Mouse (Mus musculus): ENCODE data around the gene Xaf1. TPM values are rescaled to one million over a fixed set of nuclear protein-coding genes. Genes with fewer than 3 reads are reported as not detected.
A peak's percentile ranks its signal among the peaks of the same experiment; 100 is the strongest.
"Not testable (repeated sequence)": the region's sequence is repeated elsewhere in the genome, so short reads cannot be mapped to it uniquely, and the experiment has no call there.

Gene Xaf1
- polyA plus RNA-seq, 1 experiment from 2014 or later = 3.2 TPM

DNA sequence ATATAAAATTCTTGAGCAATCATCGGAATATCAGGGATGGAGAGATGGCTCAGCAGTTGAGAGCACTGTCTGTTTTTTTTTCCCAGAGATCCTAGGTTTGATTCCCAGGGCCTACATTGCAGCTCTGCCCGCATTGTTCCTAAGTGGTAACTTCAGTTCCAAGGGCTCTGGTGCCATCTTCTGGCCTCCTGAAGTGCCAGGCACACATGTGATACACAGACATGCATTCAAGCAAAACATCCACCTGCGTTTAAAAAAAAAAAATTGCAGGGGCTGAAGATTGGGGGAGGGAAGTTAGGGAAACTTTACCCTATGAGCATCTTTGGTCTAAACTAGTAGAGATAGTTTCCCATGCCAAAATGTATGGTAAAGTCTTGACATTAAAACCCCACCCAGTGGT is 23.0 kb downstream of the Xaf1 start:
- no peaks in the 10 kb centered on the region for H3K27me3 ChIP-seq (replicated peaks; ENCODE audit: control insufficient read depth, insufficient read depth, low read length)
- no peak overlapping the region for H3K4me3 ChIP-seq (ENCODE audit: low read depth, low read length)
- H3K9ac ChIP-seq (ENCODE audit: low read depth, low read length) = no peak overlapping the region
- H3K9me3 ChIP-seq (ENCODE audit: control insufficient read depth, low read length) = no peaks in the 10 kb centered on the region
- no peaks in the 10 kb centered on the region for H3K4me1 ChIP-seq (ENCODE audit: control insufficient read depth, insufficient read depth, low read length)
- DNase-seq (ENCODE audit: low spot score) (no peak), ATAC-seq (ENCODE audit: low read depth) (no peak)
- no peak overlapping the region for H3K27ac ChIP-seq (replicated peaks; ENCODE audit: low read depth, low read length)
- H3K36me3 ChIP-seq (ENCODE audit: control insufficient read depth, insufficient read depth, low read length) = no peaks in the 10 kb centered on the region
- 70% methylated on average over 3 of the region's 3 CpGs for WGBS
- no peak overlapping the region for H3K4me2 ChIP-seq (ENCODE audit: low read depth, low read length)

GRCm38 (mm10) chr11:72325701-72326100 is 24.3 kb downstream of the Xaf1 start:
- WGBS = 91% methylated on average over 4 of the region's 4 CpGs
- no peaks in the 10 kb centered on the region for H3K9me3 ChIP-seq (ENCODE audit: control insufficient read depth, low read length)
- no peak for ATAC-seq (ENCODE audit: low read depth)
- H3K36me3 ChIP-seq (ENCODE audit: control insufficient read depth, insufficient read depth, low read length) = no peaks in the 10 kb centered on the region
- no peak overlapping the region for H3K4me2 ChIP-seq (ENCODE audit: low read depth, low read length)
- H3K9ac ChIP-seq (ENCODE audit: low read depth, low read length) = no peak overlapping the region
- no peak overlapping the region for H3K4me3 ChIP-seq (ENCODE audit: low read depth, low read length)
- no peaks in the 10 kb centered on the region for H3K4me1 ChIP-seq (ENCODE audit: control insufficient read depth, insufficient read depth, low read length)
- no peak overlapping the region for H3K27ac ChIP-seq (replicated peaks; ENCODE audit: low read depth, low read length)
- no peaks in the 10 kb centered on the region for H3K27me3 ChIP-seq (replicated peaks; ENCODE audit: control insufficient read depth, insufficient read depth, low read length)
- no peak for DNase-seq (ENCODE audit: low spot score)

DNA sequence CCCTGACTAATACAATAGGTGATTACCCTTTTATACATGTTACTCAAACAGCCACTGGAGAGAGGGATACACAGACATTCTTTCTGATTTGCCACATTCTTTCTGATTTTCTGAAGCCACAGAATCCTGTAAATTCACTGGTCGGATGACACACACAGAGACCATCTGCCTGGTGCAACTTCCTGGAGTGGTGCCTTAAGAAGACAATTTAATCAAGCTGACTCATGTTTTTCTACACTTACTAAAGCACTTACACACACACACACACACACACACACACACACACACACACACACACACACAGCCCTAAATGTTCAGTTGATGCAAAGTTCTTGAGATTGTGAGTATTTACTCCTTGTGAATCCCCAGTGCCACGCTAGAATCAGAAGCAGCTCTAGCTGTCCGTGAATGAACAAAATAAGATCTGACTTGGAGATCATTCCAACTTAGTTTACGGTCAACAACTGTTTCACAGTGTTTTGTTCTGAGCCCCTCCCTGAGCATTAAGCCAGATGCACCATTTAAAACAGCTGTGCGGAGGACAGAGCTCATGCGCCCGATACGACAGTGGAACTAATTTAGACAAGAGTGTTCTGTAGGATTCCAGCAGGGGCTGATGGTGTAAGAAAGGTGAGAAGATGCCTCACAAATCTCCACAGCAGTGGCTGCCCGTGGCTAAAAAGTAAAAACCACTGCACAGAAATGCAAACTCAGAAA is 31.7 kb downstream of the Xaf1 start:
- no peaks in the 10 kb centered on the region for H3K9me3 ChIP-seq (ENCODE audit: control insufficient read depth, low read length)
- no peak for ATAC-seq (ENCODE audit: low read depth)
- 55% methylated on average over 9 of the region's 9 CpGs for WGBS

DNA sequence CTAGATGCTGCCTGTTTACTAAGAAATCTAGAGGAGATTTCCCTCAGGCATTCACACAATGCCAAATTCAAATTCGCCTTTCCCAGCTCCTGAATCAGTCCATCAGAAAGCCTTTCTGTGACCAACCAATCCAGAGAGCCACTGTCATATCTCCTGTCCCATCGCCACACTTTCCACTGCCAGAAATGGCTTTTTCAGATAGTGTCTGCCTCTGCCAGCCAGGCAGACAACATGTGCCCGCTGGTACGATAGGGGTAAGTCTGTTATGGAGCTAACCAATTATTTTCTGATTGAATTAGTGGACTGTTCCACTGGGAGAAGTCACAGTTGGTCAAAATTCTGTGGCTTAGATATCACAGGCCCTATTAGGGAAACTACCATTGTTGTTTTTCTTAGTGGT is 33.2 kb downstream of the Xaf1 start:
- Histone ChIP-seq H3K27me3 (replicated peaks; ENCODE audit: control insufficient read depth, insufficient read depth, low read length) (no peaks in the 10 kb centered on the region), H3K9ac (ENCODE audit: low read depth, low read length) (no peak overlapping the region), H3K4me3 (ENCODE audit: low read depth, low read length) (no peak overlapping the region), H3K27ac (replicated peaks; ENCODE audit: low read depth, low read length) (no peak overlapping the region), H3K4me1 (ENCODE audit: control insufficient read depth, insufficient read depth, low read length) (no peaks in the 10 kb centered on the region), H3K9me3 (ENCODE audit: control insufficient read depth, low read length) (no peaks in the 10 kb centered on the region), H3K4me2 (ENCODE audit: low read depth, low read length) (no peak overlapping the region), H3K36me3 (ENCODE audit: control insufficient read depth, insufficient read depth, low read length) (no peaks in the 10 kb centered on the region)
- ATAC-seq (ENCODE audit: low read depth) = no peak
- 74% methylated on average over 4 of the region's 4 CpGs for WGBS
- DNase-seq (ENCODE audit: low spot score) = no peak

More for the DNA sequence above, 31.7 kb downstream of the Xaf1 start:
- Histone ChIP-seq H3K27ac (replicated peaks; ENCODE audit: low read depth, low read length) (no peak overlapping the region), H3K4me3 (ENCODE audit: low read depth, low read length) (no peak overlapping the region), H3K27me3 (replicated peaks; ENCODE audit: control insufficient read depth, insufficient read depth, low read length) (no peaks in the 10 kb centered on the region), H3K9ac (ENCODE audit: low read depth, low read length) (no peak overlapping the region), H3K36me3 (ENCODE audit: control insufficient read depth, insufficient read depth, low read length) (no peaks in the 10 kb centered on the region), H3K4me1 (ENCODE audit: control insufficient read depth, insufficient read depth, low read length) (no peaks in the 10 kb centered on the region), H3K4me2 (ENCODE audit: low read depth, low read length) (no peak overlapping the region)
- DNase-seq (ENCODE audit: low spot score) = peak; percentile 46

- Histone ChIP-seq H3K9ac (ENCODE audit: low read depth, low read length) (no peak overlapping the region), H3K27ac (replicated peaks; ENCODE audit: low read depth, low read length) (no peak overlapping the region), H3K36me3 (ENCODE audit: control insufficient read depth, insufficient read depth, low read length) (no peaks in the 10 kb centered on the region), H3K9me3 (ENCODE audit: control insufficient read depth, low read length) (no peaks in the 10 kb centered on the region), H3K4me3 (ENCODE audit: low read depth, low read length) (no peak overlapping the region), H3K27me3 (replicated peaks; ENCODE audit: control insufficient read depth, insufficient read depth, low read length) (no peaks in the 10 kb centered on the region), H3K4me2 (ENCODE audit: low read depth, low read length) (no peak overlapping the region), H3K4me1 (ENCODE audit: control insufficient read depth, insufficient read depth, low read length) (no peaks in the 10 kb centered on the region)
- ATAC-seq (ENCODE audit: low read depth) = no peak
- no peak for DNase-seq (ENCODE audit: low spot score)
- 89% methylated on average over 8 of the region's 8 CpGs for WGBS
Measured at GRCm38 (mm10) chr11:72336726-72337125, 35.3 kb downstream of the Xaf1 start.

GRCm38 (mm10) chr11:72338437-72338871 is 37.0 kb downstream of the Xaf1 start:
- Histone ChIP-seq H3K4me3 (ENCODE audit: low read depth, low read length) (no peak overlapping the region), H3K4me2 (ENCODE audit: low read depth, low read length) (no peak overlapping the region), H3K4me1 (ENCODE audit: control insufficient read depth, insufficient read depth, low read length) (no peaks in the 10 kb centered on the region), H3K27me3 (replicated peaks; ENCODE audit: control insufficient read depth, insufficient read depth, low read length) (no peaks in the 10 kb centered on the region), H3K36me3 (ENCODE audit: control insufficient read depth, insufficient read depth, low read length) (no peaks in the 10 kb centered on the region), H3K9ac (ENCODE audit: low read depth, low read length) (no peak overlapping the region), H3K27ac (replicated peaks; ENCODE audit: low read depth, low read length) (no peak overlapping the region), H3K9me3 (ENCODE audit: control insufficient read depth, low read length) (no peaks in the 10 kb centered on the region)
- ATAC-seq (ENCODE audit: low read depth) (peak; percentile 32; the same call in 1 of the 2 replicates), DNase-seq (ENCODE audit: low spot score) (peak; percentile 73)
- WGBS = 39% methylated on average over 5 of the region's 5 CpGs

- whole genome bisulfite sequencing = 80% methylated on average over 4 of the region's 4 CpGs
- H3K36me3 ChIP-seq (ENCODE audit: control insufficient read depth, insufficient read depth, low read length) = no peaks in the 10 kb centered on the region
- no peak overlapping the region for H3K4me3 ChIP-seq (ENCODE audit: low read depth, low read length)
- H3K27ac ChIP-seq (replicated peaks; ENCODE audit: low read depth, low read length) = no peak overlapping the region
- no peak overlapping the region for H3K9ac ChIP-seq (ENCODE audit: low read depth, low read length)
- no peak overlapping the region for H3K4me2 ChIP-seq (ENCODE audit: low read depth, low read length)
- no peak for DNase-seq (ENCODE audit: low spot score)
- no peaks in the 10 kb centered on the region for H3K4me1 ChIP-seq (ENCODE audit: control insufficient read depth, insufficient read depth, low read length)
- ATAC-seq (ENCODE audit: low read depth) = no peak
- H3K9me3 ChIP-seq (ENCODE audit: control insufficient read depth, low read length) = no peaks in the 10 kb centered on the region
- no peaks in the 10 kb centered on the region for H3K27me3 ChIP-seq (replicated peaks; ENCODE audit: control insufficient read depth, insufficient read depth, low read length)
Measured at GRCm38 (mm10) chr11:72339716-72340115, 38.3 kb downstream of the Xaf1 start.

DNA sequence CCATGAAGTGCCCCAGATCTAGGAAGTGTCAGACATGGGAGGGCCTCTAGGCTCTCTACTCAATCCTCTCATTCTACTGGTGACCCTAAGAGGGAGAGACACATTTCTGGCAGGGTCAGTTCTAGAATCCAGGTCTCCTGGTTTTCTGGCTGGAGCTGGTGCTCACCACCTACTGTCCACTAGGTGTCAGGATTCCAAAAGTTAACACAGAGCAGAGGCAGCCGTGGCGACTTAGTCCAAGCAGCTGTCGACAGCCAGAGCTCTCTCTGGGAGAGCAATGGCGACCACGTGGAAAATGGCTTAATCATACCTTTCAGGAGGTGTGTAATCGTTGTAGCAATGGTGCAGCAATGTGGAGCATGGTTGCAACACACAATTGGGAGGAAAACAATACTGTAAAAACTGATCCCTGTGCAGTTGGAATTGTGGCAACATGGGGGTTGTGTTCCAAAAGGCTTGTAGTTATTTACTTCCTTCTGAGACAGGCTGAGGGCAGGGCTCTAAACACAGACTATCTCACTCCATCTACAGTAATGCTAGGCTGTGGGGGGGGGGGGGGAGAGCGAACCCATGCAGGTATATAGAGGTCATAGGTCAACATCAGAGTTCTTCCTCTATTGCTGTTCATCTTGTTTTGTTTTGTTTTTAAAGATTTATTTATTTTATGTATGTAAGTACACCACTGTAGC is 41.3 kb downstream of the Xaf1 start:
- no peaks in the 10 kb centered on the region for H3K9me3 ChIP-seq (ENCODE audit: control insufficient read depth, low read length)
- H3K4me1 ChIP-seq (ENCODE audit: control insufficient read depth, insufficient read depth, low read length) = no peaks in the 10 kb centered on the region
- H3K36me3 ChIP-seq (ENCODE audit: control insufficient read depth, insufficient read depth, low read length) = no peaks in the 10 kb centered on the region
- H3K4me2 ChIP-seq (ENCODE audit: low read depth, low read length) = 0 out of 2 replicates have a peak overlapping the region, but pooled peaks have one; percentile 32
- H3K27me3 ChIP-seq (replicated peaks; ENCODE audit: control insufficient read depth, insufficient read depth, low read length) = no peaks in the 10 kb centered on the region
- no peak overlapping the region for H3K27ac ChIP-seq (replicated peaks; ENCODE audit: low read depth, low read length)
- H3K4me3 ChIP-seq (ENCODE audit: low read depth, low read length) = no peak overlapping the region
- H3K9ac ChIP-seq (ENCODE audit: low read depth, low read length) = no peak overlapping the region
- ATAC-seq (ENCODE audit: low read depth) (peak; percentile 88), DNase-seq (ENCODE audit: low spot score) (peak; percentile 88)
- WGBS = 14% methylated on average over 7 of the region's 7 CpGs

DNA sequence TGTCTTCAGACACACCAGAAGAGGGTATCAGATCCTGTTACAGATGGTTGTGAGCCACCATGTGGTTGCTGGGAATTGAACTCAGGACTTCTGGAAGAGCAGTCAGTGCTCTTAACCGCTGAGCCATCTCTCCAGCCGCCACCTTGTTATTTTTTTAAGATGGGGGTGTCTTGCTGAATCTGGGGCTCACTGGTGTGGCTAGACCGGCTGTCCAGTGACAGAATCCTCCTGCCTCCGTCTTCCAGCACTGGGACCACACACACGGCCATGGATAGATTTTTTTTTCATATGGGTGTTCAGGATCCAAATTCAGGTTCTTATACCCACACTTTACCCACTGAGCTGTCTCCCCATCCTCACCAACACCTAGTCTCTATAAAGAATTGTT is 41.8 kb downstream of the Xaf1 start:
- H3K4me3 ChIP-seq (ENCODE audit: low read depth, low read length); DNase-seq (ENCODE audit: low spot score); H3K9ac ChIP-seq (ENCODE audit: low read depth, low read length); H3K27ac ChIP-seq (replicated peaks; ENCODE audit: low read depth, low read length); H3K9me3 ChIP-seq (ENCODE audit: control insufficient read depth, low read length); H3K4me2 ChIP-seq (ENCODE audit: low read depth, low read length); ATAC-seq (ENCODE audit: low read depth); H3K4me1 ChIP-seq (ENCODE audit: control insufficient read depth, insufficient read depth, low read length); H3K36me3 ChIP-seq (ENCODE audit: control insufficient read depth, insufficient read depth, low read length); H3K27me3 ChIP-seq (replicated peaks; ENCODE audit: control insufficient read depth, insufficient read depth, low read length): not testable (repeated sequence)
- 92% methylated on average over 5 of the region's 5 CpGs for WGBS

Measured in embryonic facial prominence, embryonic 14.5 days (tissue).